Mouse (Mus musculus) forelimb bud, embryonic 11.5 days (tissue): ENCODE measurements around the gene Epha3.

Experiments
- DNase-seq: peaks from one replicate; pipeline ENCODE4 v3.0.0-alpha.2; 2012; ENCODE audit warnings: low read depth, low spot score

The Epha3 gene

DNA sequence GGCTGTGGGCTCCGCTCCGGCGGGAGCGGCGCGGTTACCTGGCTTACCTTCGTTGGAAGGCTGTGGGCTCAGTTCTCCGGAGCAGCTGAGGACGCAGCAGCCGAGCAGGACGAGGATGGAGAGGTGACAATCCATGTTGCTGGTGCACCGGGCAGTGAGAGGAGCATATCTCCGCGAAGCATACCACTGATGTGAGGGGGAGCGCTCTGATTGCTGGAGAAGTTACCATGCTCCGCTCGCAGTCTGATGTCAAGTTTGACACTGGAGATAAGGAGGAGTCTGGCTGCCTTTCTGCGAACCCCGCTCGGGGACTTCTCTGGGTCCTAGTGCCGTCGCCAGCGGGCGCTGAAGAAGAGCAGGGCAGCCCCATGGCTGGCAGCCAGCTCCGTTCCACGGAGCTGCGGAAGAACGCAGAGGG is at the start of gene Epha3:
Gene Epha3 (minus strand): TSS at position 263 of the 418 bp plus-strand sequence.
- DNase-seq = peak; percentile 72

DNA sequence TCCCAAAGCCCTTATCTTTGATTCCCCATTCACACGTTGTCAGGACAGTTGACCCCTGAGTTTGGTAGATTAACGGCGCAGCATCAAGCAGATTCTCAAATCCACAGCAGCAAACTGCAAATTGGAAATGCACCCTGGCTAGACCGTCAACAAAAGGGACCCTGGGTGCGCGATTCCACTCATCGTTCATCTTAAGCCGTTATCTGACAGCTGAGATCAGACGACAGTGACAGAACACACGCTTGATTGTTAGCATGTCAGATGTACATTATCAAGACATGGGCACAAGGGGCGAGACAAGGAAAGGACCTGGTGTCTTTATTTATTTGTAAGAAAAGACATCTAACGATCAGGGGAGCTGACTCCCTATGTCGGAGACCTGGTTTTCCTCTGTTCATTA is 39.5 kb upstream of the Epha3 start:
- DNase-seq = no peak

DNA sequence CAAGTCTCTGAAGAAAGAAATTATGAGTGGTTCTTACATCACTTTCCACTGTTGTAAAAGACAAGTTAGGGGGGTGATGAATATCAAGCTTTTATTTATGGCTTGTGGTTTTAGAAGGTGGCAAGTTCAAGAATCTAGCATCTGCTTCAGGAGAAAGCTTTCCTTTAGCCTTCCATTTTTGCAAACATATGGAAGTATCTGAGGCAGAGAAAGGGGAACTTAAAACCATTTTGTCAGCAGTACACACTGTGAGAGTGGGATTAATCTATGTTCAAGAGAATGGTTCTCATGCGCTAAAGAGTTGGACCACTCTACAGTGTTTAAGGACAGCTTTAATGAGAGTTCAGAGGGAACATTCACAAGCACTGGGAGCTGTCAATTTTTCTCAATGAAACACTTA is 17.2 kb upstream of the Epha3 start:
- no peak for DNase-seq

DNA sequence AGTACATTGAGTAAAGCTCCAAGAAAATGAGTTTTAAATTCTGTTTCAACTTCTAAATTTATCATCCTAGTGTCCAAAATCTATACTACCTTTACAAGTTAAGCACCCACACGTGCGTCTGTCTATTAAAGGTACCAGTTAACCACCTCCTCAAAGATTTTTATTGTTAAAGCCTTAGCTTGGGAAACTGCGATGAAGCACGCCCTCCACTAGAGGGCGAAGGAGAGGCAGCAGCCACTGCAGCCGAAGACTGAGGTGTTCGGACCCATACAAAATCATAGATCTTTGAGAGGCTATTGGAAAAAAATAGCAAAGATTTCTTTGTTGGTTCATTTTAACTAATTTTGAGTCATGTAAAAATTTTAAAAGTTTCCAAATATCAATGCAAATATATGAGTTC is 8.3 kb upstream of the Epha3 start:
- peak; percentile 57 for DNase-seq

DNA sequence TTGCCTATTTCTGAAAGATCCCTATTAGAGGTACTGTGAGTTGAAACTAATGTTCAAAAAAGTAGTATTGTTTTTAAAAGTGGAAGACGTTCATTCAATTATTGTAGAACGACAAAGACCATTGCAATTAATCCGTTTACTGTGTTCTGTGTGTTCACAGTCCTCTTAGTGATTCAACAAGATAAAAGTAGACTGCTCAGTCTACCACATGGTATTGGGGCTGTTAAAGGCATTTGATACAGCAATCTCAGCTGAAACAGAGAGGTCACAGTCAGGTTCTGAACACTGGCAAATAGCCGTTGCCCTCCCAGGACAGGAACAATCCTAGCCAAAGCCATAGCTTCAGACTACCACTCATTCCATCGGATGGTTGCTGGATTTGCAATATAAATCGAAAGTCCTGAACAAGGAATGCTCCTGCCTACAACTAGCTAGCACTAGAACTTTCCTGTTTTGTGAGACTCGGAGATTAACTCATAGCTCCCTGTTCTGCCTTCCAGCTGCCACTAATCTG is 545 bp upstream of the Epha3 start:
- DNase-seq = no peak

DNA sequence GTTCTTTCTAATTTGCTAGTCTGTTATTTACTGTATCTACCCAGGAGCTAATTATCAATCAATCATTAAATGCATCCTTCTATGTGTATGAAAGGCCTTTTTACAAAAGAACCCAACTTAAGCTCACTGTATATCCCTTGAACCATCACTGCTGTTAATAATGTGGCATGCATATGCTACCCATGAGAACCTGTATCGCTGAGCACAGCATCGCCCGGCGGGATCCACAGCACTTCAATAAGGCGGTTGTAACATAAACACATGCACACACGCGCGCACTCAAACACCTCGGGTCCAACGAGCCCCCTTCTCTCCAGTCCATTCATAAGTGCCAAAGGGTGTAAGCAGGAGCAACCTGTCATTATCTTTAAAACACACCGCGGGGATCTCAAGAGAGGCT is 794 bp downstream of the Epha3 start:
- peak; percentile 62 for DNase-seq

DNA sequence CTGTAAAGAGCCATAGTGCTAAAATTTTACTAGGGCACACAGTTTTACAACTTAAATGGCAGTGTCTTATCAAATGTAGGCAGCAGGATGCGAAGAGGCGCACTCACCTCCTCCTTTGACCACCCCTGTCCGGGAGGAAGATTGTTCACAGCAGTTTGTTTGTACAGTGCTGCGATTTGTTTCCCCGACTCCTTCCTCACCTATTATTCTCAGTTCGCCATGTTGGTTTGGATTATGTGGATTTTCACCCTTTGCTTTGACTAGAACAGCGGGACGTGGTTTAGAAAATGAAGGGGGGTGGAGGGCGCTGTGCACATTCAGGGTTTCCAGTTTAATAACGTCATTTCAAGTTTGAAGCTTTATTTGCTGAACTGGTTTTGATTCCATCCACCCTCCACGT is 6.4 kb downstream of the Epha3 start:
- no peak for DNase-seq

DNA sequence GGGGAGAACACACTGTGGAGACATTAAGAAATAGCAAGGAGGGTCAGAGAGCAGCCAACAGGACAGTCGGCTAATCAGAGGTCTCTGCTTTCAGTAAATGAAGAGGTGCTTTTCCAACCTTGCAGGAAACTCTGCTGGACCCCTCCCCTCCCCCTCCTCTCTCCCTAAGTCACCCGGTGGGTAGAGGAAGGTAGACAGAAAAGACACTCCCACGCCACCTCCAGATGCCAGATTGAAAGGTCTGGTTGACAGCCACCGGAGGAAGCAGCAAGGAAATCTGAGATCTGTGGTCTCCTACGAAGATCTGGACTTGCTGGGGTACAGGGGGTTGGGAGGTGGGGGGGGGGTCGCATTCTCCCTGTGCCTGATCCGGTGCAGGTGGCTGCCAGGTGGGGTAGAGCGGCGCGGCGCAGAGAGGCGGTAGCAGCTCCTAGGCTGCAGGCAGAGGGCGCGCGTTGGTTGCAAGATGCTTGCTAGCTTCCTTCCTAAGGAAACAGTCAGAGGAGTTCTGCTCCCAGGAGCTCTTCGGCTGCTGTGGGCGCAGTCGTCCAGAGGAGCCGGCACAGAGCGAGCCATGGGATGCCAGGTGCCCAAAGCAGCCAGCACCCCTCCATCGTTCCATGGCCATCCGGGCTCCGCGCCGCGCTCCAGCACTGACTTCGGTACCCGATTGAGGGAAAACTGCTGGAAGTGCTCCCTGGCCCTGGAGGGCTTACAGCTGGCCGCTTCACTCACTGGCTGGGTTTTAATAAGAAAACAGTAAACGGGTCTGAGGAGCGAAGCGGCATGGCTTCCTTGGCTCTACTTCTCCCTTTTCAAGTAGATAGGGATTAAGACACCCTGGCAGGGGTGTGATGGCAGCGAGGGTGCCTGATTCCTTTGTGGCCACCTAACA is 7.1 kb downstream of the Epha3 start:
- DNase-seq = peak; percentile 75

DNA sequence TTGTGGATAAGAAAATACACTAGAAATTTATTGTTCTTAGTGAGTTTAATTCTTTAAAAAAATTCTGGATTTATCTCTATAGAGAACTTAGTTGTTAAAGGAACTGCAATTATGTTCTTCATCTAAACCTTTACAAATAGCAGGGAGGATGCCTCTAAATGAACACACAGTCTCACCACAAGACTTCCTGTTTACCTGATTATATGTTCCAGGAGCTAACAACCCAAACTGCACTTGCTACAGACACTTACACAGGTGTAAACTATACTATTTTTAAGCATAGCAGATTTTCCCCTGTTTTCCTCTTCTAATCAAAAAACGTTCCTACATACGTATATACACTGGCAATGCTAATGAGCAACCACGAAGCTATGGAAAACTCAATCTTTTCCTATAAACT is 13.7 kb downstream of the Epha3 start:
- DNase-seq = no peak

DNA sequence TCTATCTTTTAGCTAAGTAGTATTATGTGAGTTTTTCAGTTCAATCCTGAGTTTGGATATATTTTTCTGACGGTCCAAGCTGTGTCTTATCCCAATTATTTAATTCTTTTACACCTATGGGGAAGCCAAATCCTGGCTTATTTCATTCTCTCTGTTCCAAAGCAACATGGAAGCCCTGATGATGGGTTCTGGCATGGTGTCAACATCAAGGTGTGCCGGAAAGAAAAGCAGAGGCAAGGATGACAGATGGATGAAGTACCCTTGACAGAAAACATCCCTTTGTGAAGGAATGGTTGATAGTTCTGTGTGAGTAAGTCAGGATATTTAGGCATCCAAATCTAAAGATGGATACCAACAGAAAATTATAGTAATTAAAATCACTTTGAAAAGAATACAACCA is 21.1 kb downstream of the Epha3 start:
- no peak for DNase-seq

DNA sequence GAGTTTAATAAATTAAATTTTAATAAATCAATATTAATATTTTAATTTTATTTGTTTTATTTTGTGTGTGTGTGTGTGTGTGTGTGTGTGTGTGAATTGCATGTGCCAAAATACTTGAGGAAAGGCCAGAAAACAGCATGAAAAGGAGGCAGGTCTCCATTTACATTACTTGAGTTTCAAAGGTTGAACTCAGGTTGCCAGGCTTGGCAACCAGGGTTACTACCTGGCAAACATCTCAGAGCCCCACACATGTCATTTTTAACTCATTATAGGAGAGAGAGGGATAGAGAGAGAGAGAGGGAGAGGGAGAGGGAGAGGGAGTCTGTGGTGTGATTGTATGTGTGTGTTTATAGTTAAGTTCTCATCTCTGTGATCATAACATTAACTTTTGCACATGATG is 26.5 kb downstream of the Epha3 start:
- no peak for DNase-seq

DNA sequence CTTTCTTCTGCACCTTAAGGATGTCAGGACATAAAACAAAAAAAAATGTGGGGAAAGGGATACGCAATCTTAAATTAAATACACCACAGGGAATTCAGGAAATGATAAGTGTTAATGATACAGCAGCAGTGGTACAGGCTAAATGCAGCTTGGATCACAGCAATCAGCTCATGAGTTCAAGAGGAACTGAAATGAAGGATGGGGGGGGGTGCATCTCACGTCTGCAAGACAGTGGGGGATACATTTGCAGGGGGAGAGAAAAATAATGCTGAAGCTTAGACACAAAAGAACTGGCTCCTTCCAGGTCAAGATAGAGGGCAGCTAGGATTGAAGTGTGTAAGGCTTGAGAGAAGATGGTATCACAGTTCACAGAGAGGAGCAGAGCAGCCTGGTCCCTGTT is 42.8 kb downstream of the Epha3 start:
- DNase-seq = no peak

DNA sequence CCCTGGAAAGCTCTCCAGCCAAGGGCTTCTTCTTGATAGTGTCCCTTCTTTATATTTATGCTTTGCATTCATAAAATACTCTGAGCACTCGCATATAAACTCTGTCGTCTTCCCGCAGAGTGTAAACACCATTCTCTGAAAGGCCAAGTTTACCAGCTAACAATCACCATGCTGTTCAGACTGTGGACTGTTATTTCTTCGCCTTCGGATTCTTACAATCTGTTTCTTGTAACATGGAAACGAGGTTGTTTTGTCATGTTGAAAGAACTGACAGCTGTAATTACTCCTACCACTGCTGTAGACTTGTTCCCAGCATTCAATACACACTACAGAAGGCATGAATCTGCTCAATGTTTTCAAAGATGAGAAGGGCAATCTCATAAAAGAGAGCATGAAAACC is 46.4 kb downstream of the Epha3 start:
- DNase-seq = peak; percentile 51

DNA sequence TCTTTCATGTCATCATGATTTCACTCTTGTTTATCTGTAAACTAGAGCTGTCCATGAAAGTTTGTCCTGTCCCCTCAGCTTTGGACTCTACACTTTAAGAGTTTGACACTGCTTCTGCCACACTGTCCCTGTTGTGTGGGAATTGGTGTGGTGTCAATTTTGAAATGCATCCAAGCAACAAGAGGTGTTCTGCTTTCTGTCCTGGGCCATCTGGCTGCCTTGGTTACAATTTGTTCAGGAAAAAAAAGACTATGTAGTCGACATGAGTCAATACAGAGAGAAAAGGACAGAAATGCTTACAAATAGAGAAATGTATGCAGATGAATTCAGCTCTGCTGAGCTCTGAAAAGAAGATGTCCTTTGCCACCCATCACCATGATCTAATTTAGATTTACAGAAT is 47.3 kb downstream of the Epha3 start:
- peak; percentile 19 for DNase-seq

DNA sequence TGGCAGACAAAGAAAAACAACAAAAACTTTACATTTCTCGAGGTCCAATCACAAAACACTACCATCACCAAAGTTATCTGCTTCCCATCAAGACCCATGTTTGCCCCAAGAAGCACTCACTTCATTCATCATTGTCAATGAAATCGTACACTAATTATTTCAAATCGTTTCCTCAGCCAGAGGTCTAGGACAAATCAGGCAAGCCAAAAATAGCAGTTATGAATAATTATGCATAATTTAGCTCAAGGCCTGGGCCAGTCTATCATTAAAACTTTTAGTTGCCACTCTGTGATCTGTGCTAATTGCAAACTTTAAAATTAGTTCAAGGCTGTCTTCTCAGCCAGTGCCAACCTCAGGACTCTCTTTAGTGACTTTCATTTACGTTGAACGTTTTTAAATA is 54.1 kb downstream of the Epha3 start:
- DNase-seq = peak; percentile 30

DNA sequence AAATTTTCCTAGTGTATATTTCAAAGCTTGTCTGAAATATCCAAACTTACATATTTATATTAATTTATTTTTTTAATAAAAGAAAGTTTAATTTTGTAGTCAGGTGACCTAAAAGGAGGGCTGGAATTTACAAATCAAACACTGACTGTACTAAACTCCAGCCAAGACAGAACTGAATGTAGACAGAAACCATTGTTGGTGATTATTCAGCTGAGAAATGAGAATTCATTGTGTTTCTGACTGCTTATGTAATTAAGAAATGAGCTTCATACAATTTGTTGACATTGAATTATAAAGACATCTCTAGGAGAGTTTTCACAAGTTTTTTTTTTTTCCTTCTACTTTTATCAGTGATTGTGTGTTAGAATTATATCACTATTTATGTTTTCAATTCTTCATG is 55.0 kb downstream of the Epha3 start:
- no peak for DNase-seq

DNA sequence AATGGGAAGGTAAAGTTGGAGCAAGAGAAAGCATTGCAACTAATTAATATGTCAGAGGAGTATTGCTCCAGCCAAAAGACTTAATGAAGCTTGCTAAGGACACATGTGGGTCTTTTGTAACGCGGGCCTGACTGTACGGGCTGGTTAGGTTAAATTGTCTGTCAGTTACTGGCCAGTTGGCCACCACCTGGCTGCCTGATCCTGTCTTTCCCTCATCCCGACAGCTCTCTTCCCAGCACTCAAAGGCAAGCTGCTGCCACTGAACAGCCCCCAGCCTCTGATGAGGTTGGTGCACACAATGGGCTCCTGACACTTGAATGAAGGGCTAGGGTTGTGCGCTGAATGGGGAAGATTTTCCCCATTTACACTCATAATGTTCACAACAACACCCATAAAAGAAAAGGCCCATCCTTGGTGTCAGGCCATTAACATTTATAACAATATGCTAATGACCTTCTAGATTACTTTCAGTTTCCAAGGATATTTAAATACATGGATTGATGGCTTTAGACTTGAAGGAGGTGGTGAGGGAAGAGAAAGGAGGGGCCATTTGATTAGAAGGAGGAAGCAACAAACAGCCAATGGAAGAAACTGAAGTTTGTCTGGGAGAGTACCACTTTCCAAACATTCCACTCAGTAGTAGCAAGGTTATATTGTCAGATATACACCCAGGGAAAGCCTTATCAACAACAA is 57.4 kb downstream of the Epha3 start:
- DNase-seq = no peak

DNA sequence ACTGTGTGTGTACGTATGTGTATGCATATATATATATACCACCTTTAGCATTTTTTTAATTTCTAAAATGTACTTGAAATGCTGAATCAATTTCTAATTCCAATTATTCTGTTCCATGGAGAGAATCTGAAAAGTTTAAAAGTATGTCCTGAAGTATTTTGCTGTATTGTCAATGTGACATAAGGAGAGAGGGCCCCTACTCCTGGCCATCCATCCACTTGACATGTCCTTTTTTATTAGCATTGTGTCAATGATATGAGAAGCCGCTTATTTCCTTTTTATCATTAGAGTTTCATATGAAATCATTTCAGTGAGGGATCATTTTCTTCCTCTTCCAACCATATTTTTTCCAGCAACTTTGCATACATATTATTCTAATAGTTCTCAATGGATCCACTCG is 58.0 kb downstream of the Epha3 start:
- DNase-seq = no peak

DNA sequence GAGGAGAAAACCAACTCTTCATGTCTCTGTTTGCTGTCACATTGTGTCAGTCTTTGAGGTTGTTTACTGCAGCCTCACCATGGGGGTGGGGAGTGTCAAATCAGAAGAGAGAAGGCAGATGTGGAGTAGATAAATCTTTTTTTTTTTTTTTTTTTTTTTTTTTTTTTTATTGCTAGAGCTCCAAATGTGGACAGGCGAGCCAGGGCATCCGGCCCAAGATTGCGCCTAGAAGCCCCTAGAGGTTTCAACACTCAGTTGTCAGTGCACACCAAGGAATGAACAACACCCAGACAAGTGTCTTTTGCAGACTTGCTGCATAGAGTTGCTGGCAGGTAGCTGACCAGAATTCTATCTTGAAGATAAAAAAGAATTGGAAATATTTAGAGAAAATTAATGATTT is 62.5 kb downstream of the Epha3 start:
- DNase-seq = no peak

DNA sequence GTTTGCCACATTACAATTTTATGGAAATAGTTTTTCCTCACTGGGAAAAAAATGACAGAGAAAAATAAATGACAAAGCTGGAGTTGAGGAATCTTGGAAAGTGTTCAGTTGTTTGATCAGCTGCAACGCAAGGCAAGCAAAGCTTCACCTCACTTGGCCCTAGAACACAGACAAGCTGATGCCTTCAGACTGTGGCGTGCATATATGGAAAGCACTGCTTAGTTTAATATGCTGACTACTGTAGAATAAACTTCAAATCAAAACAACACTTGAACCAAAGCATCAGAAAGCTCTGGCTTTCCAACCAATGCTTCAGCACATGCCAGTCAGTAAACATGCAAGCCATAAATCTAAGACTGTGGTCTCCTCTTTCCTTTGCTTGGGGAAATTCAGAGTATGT is 65.6 kb downstream of the Epha3 start:
- no peak for DNase-seq

DNA sequence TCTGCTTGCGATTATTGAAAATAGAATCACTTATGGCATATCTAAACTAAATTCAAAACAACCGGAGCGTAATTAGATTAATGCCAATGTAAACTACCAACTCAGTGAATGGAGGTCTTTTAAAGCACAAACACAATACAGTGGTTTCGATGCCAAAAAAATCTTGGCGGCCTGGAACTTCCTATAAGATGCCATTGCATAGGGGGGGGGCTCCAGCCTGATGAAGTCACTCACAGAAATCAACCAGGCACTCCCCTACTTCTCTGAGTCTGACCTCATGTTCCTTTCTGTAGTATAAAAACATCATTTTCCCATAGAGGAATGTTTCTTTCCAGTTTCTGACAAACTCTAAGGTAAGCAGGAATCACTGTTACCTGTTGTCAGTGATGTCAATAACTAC is 69.7 kb downstream of the Epha3 start:
- DNase-seq = no peak

DNA sequence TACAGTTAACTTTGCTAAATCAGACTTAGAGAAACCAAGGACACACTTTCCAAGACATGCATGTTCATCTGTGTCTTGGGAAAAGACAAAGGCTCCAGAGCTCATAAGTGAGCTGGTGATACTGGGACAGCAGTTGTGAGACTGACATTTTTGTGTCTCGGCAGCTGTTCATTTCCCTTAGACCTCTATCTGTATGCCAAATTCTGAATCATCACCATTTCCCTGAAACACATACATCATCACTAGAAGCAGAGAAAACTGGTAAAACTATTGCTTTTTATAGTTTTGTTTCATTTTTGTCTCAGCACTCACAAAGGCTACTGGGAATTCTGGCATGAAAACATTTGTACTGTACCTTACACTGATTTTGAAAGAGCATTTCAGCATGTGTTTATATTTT is 70.2 kb downstream of the Epha3 start:
- DNase-seq = no peak

DNA sequence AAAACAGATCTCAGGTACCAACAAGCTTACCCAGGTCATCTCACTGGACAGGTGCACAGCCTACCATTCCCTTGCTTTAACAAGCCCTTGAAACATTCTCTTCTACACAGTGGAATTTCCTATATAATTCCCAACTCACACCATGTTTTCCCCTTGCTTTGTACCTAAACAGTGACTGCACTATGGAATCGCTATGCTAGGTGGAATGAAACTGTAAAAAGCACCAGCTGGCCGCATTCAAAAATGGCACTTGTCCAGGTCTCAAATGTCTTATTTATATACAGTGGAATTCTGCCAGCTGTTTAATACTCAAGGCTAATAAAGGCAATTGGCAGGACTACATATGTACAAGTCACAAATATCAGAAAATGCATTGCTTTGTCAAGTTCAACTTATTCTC is 71.9 kb downstream of the Epha3 start:
- DNase-seq = no peak
